Mouse (Mus musculus) hindbrain, embryonic 13.5 days (tissue): ENCODE data around the gene Gm9573. TPM values are rescaled to one million over a fixed set of nuclear protein-coding genes. Genes with fewer than 3 reads are reported as not detected.

Experiments
- polyA plus RNA-seq: library from polyadenylated mRNA; unstranded; fragments of >200 nt; fragmentation: Nextera tagmentation; extraction: Ambion mirVana; gene quantifications from 2 replicates; pipeline ENCODE4 v1.2.1, GENCODE M21; 2015

Gm9573 gene
- polyA plus RNA-seq, 1 experiment from 2014 or later = not detected

Other genes starting within 250 kb of the Gm9573 start
- gene H2-Q4, start 247.0 kb downstream of the Gm9573 start, polyA plus RNA-seq = 1.0 and 1.2 TPM in 2 replicates
- 0.30 and 0.34 TPM in 2 replicates for gene H2-Q6, start 201.8 kb downstream of the Gm9573 start, polyA plus RNA-seq
- 2.4 TPM in 2 replicates for gene H2-Q7, start 187.5 kb downstream of the Gm9573 start, polyA plus RNA-seq
- 0.10 and 0.23 TPM in 2 replicates for gene H2-Q10, start 156.5 kb downstream of the Gm9573 start, polyA plus RNA-seq
- not detected in 2 replicates for gene Pou5f1, start 120.6 kb downstream of the Gm9573 start, polyA plus RNA-seq
- 14.9 and 15.4 TPM in 2 replicates for gene Tcf19, start 109.8 kb downstream of the Gm9573 start, polyA plus RNA-seq
- 6.3 and 7.6 TPM in 2 replicates for gene Cchcr1, start 109.5 kb downstream of the Gm9573 start, polyA plus RNA-seq
- gene Psors1c2, start 93.4 kb downstream of the Gm9573 start, polyA plus RNA-seq = 0.68 and 1.4 TPM in 2 replicates
- gene Cdsn, start 74.5 kb downstream of the Gm9573 start, polyA plus RNA-seq = 0.12 and 0.14 TPM in 2 replicates
- gene 2300002M23Rik, start 59.2 kb downstream of the Gm9573 start, polyA plus RNA-seq = not detected in 2 replicates
- gene Sfta2, start 25.1 kb downstream of the Gm9573 start, polyA plus RNA-seq = not detected in 2 replicates
- gene Mucl3, start 17.1 kb upstream of the Gm9573 start, polyA plus RNA-seq = 0.14 TPM in 1 of 2 replicates, not detected in the other
- gene Vars2, start 41.0 kb upstream of the Gm9573 start, polyA plus RNA-seq = 11.8 and 14.0 TPM in 2 replicates
- 27.6 and 29.2 TPM in 2 replicates for gene Gtf2h4, start 47.1 kb upstream of the Gm9573 start, polyA plus RNA-seq
- gene Ddr1, start 78.0 kb upstream of the Gm9573 start, polyA plus RNA-seq = 128 and 140 TPM in 2 replicates
- gene Ier3, start 195.0 kb upstream of the Gm9573 start, polyA plus RNA-seq = 8.2 and 9.2 TPM in 2 replicates
- gene Flot1, start 196.6 kb upstream of the Gm9573 start, polyA plus RNA-seq = 75.2 and 78.8 TPM in 2 replicates
- 1,714 and 1,822 TPM in 2 replicates for gene Tubb5, start 211.7 kb upstream of the Gm9573 start, polyA plus RNA-seq
- gene Mdc1, start 214.9 kb upstream of the Gm9573 start, polyA plus RNA-seq = 11.0 and 11.3 TPM in 2 replicates
- gene Nrm, start 234.7 kb upstream of the Gm9573 start, polyA plus RNA-seq = 26.4 and 26.9 TPM in 2 replicates
- gene Ppp1r18, start 239.0 kb upstream of the Gm9573 start, polyA plus RNA-seq = 26.9 and 30.5 TPM in 2 replicates